Mouse (Mus musculus): ENCODE results near the gene Gm21964.

The Gm21964 gene

DNA sequence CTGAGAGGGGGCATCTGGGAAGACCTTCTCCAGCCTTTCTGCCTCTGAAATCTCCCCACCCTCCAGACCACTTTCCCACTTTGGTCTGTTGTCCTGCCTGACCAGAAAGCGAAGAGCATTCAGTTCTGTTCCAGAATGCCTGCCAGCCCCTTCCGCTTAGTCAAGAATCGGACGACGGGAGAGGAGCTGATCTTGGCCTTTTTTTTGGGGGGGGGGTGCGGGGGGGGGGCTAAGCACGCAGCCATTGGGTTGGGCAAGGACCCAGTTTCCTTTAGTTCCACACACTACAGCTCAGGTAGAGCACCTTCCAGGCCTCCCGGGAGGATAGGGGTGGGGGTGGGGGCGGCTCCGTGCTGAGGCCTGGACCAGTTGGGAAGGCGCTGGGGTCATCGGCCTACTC, at the start of gene Gm21964:
Gene Gm21964 (plus strand): TSS at position 301 of the 400 bp plus-strand sequence.
- ATAC-seq (ENCODE audit: low TSS enrichment), result no peak

DNA sequence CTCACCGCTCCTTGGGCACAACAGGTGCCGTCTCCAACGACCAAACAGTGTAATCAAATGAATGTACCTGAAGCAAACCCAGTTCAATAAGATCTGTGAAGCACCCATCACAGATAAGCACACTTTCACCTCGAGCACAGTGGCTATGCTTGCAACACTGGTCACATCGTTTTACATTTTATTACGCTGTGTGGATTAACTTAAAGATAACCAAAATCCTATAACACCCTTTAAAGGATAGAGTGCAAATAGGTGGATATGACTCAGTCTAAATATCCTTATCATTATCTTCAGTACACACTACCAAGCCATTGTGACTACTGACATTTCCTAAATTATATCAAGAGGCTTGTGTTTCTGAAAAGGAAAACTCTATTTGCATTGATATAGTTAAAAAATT, 49.8 kb upstream of the Gm21964 start:
- ATAC-seq (ENCODE audit: low TSS enrichment), result no peak

DNA sequence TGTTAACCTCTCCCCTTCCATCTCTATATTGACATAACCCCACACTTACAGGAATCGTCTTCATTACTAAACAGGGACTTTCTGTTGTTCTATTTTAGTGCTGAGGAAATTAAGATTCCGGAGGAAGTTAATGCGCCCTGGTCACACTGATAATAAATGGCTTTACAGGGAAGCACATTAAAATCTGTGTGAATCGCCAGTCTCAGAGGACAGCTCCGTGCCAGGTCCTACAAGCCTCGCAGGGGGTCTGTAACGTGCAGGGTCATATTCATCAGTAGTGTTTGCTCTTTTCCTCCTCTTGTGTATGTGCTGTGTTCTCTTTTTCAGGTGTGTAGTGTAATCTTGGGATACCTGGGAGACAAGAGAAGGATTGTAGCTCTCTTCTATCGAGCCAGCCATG, 42.8 kb upstream of the Gm21964 start:
- no peak for ATAC-seq (ENCODE audit: low TSS enrichment)

DNA sequence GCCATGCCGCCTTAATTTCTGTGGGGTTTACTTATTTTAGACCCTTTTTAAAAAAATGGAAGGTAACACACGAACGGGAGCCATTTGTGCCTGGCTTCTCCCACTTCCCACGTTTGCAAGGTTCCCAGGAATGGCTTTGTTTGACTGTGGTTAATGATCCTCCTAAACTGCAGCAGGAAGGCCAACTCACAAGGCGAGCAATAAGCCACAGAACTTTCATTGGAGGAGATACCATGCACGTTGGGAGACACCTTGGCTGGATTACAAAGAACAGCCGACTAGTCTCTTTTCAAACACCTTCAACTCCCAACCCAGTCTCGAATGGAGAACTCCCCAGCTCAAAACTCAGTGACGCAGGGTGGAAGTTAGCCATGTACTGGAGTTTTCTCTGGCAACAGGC, 36.8 kb upstream of the Gm21964 start:
- ATAC-seq (ENCODE audit: low TSS enrichment), result no peak

DNA sequence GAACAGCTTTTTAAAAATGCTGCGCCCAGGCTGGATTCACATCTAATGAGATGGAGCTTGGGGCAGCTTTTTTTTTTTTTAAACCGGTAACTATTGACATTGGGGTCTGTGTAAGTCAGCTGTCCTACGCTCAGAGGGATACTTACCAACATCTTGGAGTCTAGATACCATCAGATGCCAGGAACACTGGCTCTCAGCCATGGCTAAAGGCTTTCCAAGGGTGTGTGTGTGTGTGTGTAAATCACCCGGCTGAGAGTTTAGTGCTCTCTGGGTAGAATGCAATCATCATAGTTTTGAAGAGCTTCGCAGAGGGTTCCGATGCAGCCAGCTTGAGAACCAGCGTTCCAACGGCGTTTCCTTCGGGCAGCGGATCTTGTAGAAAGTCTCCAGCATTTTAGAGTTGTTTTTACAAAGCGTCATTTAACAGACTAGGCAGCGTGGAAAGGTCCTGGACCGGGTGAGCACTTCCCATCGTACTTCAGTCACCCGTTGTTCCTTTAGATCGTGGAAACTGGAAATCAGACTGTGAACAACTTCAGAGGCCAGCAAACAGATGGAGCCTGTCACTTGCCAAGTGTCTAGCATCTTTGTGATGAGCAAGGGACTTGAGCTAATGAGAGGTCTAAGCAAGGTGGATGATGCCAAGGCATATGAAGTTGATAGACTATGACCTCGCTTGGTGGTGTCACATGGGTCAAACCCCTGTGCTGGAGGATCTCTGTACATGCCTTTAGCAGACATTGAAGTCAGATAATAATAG, 36.2 kb upstream of the Gm21964 start:
- no peak for ATAC-seq (ENCODE audit: low TSS enrichment)

DNA sequence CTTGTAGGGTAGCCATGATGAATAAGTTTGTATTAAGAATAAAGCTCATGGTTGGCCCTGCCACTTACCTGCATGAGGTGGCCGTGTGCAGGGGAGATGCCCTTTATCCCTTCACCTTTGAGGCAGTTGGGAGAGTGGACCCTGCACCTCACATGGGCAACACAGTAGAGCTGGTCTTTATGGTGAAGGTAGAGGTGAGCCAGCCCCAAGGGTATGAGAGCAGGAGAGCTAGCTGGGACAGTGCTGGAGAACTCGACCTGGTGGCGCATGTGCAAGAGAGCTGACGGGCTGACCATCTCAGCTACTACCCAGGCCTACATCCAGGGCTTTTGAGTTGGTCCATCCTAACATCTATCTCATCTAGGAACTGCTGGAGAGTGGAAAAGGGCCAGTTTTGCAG, 35.3 kb upstream of the Gm21964 start:
- no peak for ATAC-seq (ENCODE audit: low TSS enrichment)

DNA sequence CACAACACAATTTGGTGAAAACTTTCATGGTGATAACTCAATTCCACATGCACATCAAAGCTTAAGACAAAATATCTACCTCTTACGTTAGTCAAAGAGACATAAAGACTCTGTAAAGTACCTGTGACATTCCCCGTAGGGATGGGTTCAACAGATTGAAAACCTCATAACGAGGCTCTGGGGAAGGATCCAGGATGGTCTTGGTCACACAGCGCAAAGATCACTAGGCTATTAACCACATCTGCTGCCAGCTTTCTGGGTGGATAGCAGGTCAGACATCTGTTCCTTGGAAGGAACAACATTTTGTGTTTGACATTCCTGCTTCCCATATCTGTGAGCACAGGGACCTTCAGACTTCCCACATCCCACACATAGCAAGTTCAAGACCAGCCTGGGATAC, 31.3 kb upstream of the Gm21964 start:
- no peak for ATAC-seq (ENCODE audit: low TSS enrichment)

DNA sequence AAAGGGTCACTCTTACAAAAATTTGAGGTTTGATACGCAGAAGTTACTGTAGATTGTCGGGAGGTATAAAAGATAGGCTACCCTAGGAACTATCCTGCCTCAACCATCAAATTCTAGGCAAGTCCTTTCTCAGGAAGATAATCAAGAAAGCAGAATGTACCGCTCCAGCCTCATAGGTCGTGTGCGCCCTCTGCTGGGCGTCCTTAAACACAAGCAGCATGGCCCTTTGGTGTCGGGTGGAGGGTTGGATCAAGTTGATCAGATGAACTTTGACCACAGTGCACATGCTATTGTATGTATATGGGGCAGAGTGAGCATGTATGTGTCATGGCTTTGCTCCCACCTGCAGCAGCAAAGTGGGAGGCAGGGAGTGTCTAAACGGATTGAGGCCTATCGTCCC, 29.4 kb upstream of the Gm21964 start:
- peak; percentile 96 for ATAC-seq (ENCODE audit: low TSS enrichment)

DNA sequence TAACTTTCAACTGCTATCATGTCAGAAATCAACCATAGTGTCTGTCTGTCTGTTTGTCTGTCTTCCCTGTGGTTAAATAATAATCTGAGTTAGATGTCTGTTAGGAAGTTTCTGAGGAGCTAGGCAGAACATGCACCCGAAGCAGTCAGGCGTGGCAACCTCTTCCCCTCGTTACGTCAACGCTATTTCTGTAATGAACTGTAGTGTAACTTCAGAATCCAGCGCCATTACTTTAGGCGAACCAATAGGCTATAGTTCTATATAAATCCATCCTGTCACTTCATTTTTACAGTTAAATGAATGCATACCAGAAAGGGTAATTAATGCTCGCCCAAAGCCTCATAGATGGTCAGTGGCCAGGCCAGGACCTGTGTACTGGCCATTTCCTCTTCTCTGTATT, 26.5 kb upstream of the Gm21964 start:
- ATAC-seq (ENCODE audit: low TSS enrichment), result no peak

DNA sequence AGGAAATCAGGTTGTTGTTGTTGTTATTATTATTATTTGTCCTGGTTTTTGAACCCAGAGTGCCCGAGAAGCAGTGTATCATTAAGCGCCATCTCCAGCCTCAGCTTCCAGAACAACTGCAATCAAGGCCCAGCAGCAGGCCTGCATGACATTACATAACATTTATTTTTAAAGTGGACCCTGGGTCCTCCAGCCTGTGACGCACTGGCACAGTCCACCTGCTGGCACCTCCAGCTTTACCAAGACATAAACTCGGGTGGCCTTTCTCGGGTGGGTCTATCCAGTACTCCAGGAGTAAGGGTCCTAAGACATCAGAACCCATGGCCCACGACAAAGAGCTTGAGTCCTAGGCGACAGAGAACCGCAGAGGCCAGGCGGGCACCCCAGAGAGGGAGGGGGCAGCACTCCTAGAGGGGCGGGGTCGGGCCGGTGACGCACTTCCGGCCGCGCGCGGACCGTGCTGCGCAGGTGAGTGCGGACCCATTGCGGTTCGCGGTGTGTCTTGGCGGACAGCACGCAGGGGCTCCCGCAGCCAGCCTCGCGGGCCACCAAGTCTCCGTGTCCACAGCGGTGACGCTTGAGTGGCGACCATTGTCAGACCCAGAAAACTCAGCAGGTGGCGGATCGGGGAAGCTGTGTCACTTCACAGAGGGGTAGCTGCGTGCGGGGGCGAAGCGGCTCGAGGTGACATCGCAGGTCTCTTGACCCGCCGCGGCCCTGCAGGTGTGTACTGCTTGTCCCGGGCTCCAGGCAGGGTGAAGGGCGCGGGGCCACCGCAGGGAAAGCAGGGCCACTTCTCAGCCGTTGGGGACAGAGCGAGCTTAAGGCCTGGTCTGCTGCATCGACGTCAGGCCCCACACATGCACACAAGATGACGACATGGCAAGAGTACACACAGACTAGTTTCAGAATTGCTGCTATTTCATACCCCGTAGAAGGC, 21.5 kb upstream of the Gm21964 start, which contains the start of gene Zfp612:
Gene Zfp612 (plus strand): TSS at position 465 of the 940 bp plus-strand sequence.
- ATAC-seq (ENCODE audit: low TSS enrichment), result peak; percentile 92

DNA sequence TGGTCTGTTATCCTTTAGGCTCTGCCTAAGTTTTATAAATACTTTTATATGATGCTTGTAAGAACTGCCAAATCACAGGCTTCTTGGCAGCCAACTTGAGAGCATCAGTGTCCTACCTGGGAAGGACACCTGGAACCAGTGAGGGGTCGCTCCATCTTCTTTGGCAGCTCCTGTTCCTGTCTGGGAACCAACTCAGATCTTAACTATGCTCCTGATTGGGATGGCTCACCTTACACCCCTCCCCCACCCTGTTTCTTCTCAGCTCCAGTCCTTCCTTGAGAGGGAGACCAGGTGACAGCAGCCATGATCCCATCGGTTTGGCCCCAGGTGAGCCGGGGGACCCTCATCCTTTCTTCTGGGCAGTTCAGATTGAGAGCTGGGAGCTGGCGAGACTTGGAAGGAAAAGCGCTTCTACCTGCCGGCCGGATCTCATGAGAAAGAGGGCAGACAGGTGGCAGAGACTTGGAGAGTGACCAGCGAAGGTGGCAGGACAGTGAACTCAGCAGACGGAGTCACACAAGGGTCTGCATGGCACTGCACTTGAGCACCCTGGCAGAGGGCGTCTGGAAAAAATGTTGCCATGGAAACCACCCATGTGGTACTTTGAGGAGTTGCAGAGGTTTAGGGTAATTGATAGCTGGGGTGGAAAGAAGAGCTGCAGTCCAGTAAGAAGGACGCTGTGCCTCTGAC, 18.4 kb upstream of the Gm21964 start:
- no peak for ATAC-seq (ENCODE audit: low TSS enrichment)

DNA sequence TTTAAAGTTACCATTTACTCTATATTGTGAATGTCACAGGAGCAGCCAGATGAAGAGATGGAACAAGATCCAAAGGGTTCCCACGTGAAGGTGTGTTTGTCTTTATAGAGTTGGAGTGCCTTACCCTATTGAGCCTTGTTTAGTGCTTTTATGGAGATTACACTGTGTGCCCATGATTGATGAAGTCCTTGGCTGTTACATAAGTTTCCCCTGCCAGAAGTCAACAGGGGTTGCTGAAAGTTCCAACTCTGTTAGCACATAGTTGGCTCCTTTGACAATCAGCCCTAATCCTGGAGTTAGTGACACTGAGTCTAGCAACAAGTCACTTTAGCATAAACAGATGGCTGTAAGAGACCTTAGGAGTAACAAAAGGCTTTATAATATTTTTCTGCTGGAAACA, 9.1 kb upstream of the Gm21964 start:
- no peak for ATAC-seq (ENCODE audit: low TSS enrichment)

DNA sequence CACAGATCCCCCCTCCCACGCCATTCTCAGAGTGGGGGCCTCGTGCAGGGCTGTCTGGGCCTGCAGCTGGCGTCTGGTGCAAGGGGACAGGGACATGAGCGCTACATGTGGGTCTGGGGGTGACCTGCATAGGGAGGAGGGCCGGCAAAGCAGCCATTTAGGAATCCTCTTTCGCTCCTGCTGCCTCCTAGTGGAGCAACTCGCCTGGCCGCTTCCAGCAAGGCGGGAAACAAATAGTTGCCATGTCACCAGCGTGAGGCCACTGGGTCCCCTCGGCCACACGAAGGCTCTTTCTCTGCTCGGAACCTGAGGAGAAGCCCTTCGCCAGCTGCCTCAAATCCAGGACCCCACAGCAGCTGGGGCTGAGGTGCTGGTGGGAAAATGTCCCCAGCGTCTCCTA, 669 bp downstream of the Gm21964 start:
- no peak for ATAC-seq (ENCODE audit: low TSS enrichment)

DNA sequence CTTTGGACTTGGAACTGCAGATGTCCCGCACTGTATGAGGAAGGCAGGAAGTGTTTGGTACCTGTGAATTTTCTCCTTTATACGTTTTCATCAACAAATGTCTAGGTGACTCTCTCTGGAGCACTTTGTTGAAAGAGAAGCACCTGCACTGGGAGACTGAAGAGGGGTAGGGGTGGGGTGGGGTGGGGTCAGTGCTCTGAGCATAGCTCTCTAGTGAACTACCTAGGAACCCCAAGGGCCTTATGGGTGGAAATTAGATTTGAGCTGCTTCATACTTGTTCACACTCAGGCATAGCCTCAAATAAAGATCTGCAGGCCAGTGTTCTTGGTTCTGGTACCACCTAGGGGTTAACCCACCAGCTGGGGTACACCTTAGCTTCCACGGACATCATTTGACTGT, 1.6 kb downstream of the Gm21964 start, which contains the start of gene Gm17720:
Gene Gm17720 (minus strand): TSS at position 101 of the 400 bp plus-strand sequence.
- no peak for ATAC-seq (ENCODE audit: low TSS enrichment)

DNA sequence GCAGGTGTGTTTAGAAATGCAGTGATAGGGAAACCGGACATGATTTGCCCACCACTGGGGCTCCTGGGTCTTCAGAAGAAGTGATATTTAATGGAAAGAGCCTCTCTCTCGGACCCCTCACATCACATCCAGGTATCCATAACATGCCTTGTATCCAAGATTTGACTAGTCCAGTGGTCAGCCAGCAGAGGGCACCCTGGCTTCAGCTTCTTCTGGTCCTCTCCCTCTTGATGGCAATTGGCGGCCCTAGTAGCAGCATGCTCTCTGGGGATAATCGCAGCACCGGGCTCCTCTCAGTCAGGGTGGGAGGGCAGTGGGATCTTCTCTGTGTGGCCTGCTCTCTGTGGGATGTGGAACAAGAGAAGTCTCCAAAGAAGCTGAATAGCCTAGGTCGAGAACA, 18.7 kb downstream of the Gm21964 start:
- ATAC-seq (ENCODE audit: low TSS enrichment), result peak; percentile 67; the same call in 1 of the 2 replicates

DNA sequence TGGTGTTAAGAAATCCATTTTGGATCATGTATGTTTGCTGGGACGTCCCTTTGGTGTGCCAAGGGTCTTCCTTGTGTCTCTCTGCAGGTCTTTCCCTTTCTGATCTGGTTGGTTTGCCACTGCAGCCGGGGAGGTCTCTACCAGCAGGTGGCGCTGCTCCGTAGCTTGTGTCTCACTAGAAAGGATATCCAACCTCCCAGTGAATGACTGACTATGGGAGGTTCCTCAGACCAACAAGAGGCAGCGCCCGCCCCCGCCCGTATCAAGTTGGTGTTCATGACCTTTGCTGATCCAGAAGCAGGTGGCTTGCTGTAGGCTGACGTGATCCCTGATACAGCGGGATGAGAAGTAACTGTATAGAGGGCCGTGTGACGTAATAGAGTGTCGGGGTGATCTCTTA, 29.5 kb downstream of the Gm21964 start:
- peak; percentile 93 for ATAC-seq (ENCODE audit: low TSS enrichment)

DNA sequence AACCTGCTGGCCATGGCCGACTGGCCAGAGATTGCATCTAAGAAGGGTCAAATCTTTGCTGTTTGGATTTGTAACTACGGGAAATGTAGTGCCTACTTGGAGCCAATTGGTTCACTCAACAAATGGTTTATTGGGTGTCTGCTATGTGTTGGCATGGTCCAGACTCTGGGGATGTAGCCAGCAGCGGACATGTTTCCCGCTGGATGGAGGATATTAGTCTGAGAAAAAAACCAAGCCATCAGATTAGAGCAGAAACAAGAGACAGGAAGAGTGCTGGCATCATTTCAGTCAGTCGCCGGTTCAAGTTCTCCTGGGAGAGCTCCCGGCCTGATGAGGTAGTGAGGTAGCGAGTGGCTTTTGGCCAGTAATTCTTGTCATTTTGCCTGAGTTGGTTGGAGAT, 33.2 kb downstream of the Gm21964 start:
- no peak for ATAC-seq (ENCODE audit: low TSS enrichment)

DNA sequence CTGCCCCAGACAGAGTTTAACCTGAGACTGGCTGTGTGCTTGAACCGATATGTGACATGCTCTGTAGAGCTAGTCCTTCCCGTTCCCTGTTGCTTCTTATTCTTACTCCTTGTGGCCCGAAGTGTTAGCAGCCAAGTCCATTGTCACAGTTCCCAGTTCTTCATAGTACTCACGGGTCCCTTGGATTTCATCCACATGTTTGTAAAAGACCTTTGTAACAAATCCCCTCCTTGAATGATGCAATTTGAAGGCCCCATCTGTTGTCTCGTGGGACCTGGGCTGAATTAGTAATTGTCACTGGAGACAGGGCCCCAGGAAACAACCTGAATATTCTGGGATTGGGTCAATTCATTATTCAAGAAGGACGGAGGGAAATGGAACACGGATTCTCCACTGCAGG, 34.5 kb downstream of the Gm21964 start:
- ATAC-seq (ENCODE audit: low TSS enrichment), result no peak

DNA sequence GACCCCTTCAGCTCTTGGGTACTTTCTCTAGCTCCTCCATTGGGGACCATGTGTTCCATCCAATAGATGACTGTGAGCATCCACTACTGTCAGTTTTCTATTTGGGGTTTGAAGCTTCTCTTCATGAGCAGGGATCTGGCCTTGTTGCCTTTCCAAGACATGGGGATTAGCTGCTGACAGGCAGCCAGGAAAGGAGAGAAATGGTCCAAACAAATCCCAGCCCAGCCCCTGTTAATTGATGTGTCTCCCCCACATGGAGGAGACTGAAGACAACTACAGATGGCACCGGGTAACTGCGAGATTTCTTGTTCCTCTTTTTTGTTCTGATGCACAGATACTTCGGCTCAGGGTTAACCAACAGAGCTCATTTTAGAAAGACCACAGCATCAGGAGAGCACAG, 39.1 kb downstream of the Gm21964 start:
- ATAC-seq (ENCODE audit: low TSS enrichment), result no peak

DNA sequence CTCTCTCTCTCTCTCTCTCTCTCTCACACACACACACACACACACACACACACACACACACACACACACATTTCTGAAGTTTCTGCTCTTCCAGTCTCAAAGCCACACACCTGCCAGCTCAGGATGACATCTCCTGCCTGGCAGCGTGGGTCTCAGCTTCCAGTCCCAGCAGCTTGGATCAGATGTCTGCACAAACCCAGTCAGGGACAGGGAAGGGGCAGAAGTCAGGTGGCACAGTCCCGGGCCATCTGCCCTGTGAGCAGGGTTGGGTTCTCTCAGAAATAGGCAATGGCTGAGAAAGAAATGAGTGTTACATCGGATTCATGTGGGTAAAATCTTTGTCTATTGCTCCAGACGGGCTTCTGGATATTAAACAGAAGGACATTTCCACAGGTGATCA, 39.8 kb downstream of the Gm21964 start:
- no peak for ATAC-seq (ENCODE audit: low TSS enrichment)

DNA sequence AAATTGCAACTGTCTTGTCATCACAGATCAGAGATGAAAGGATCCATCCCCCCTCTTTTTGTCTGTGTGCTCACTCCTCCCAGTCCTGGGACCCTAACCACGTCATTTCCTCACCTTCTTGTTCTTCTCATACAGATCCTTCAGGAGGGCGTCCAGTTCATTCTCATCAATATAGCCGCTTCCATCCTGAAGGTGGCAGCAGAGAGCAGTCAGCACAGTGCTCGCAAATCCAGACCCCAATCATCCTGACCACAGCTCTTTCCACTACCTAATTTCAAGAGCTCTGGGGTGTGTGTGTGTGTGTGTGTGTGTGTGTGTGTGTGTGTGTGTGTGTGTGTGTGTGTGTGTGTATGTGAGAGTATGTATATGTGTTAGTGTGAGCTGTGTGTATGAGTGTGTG, 44.5 kb downstream of the Gm21964 start:
- peak; percentile 79 for ATAC-seq (ENCODE audit: low TSS enrichment)

DNA sequence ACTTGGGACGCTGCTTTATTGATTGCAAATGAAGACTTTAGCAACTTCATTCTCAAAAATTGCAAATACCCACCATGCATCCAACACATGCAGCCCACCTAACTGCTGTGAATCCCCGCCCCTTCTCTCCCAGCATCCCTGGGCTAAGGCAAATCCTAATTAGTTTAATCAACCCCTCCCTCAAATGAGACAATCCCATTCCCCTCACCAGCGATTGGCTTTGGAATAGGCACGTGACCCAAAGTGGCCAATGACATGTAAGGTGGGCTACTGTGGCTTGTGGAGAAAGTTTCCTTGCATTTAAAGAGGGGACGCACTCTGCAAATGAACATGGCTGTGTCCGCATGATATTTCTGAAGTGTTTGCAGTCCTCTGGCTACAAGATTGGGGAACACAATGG, 51.9 kb downstream of the Gm21964 start:
- ATAC-seq (ENCODE audit: low TSS enrichment), result no peak

Data from frontal cortex, adult (tissue).